Mouse (Mus musculus): ENCODE measurements around the gene Olfr690. TPM values are rescaled to one million over a fixed set of nuclear protein-coding genes. Genes with fewer than 3 reads are reported as not detected.

Gene Olfr690
- not detected for polyA plus RNA-seq (2014; fragmentation: Illumina TruSeq; extraction: RNeasy Lipid Tissue Mini Kit (QIAGEN cat#74804); ENCODE audit: low read depth, low replicate concordance)

GRCm38 (mm10) chr7:105334004-105334403, at the start of gene Olfr690:
TSS of gene Olfr690 (minus strand) at chr7:105334104.

GRCm38 (mm10) chr7:105374866-105375265, 41.0 kb upstream of the Olfr690 start, which contains the start of gene Gm5901:
TSS of gene Gm5901 (plus strand) at chr7:105375038.

GRCm38 (mm10) chr7:105367930-105368329, 34.0 kb upstream of the Olfr690 start, which contains the start of gene Olfr692:
TSS of gene Olfr692 (plus strand) at chr7:105368230.

GRCm38 (mm10) chr7:105342170-105342569, 8.3 kb upstream of the Olfr690 start, which contains the start of gene Olfr691:
TSS of gene Olfr691 (minus strand) at chr7:105342270.

GRCm38 (mm10) chr7:105310865-105311264, 23.0 kb downstream of the Olfr690 start, which contains the start of gene Olfr689:
TSS of gene Olfr689 (plus strand) at chr7:105311165.

GRCm38 (mm10) chr7:105287795-105288194, 46.1 kb downstream of the Olfr690 start, which contains the start of gene Olfr688:
TSS of gene Olfr688 (plus strand) at chr7:105288095.

Other genes starting within 250 kb of the Olfr690 start
- not detected for gene Olfr680-ps1, start 241.3 kb downstream of the Olfr690 start, polyA plus RNA-seq (2014; fragmentation: Illumina TruSeq; extraction: RNeasy Lipid Tissue Mini Kit (QIAGEN cat#74804); ENCODE audit: low read depth, low replicate concordance)
- gene Olfr681, start 217.3 kb downstream of the Olfr690 start, polyA plus RNA-seq (2014; fragmentation: Illumina TruSeq; extraction: RNeasy Lipid Tissue Mini Kit (QIAGEN cat#74804); ENCODE audit: low read depth, low replicate concordance), result not detected
- not detected for gene Olfr683, start 187.1 kb downstream of the Olfr690 start, polyA plus RNA-seq (2014; fragmentation: Illumina TruSeq; extraction: RNeasy Lipid Tissue Mini Kit (QIAGEN cat#74804); ENCODE audit: low read depth, low replicate concordance)
- not detected for gene Olfr684, start 170.5 kb downstream of the Olfr690 start, polyA plus RNA-seq (2014; fragmentation: Illumina TruSeq; extraction: RNeasy Lipid Tissue Mini Kit (QIAGEN cat#74804); ENCODE audit: low read depth, low replicate concordance)
- not detected for gene Olfr685, start 148.1 kb downstream of the Olfr690 start, polyA plus RNA-seq (2014; fragmentation: Illumina TruSeq; extraction: RNeasy Lipid Tissue Mini Kit (QIAGEN cat#74804); ENCODE audit: low read depth, low replicate concordance)
- gene Olfr686, start 126.6 kb downstream of the Olfr690 start, polyA plus RNA-seq (2014; fragmentation: Illumina TruSeq; extraction: RNeasy Lipid Tissue Mini Kit (QIAGEN cat#74804); ENCODE audit: low read depth, low replicate concordance), result not detected
- not detected for gene Olfr688, start 46.0 kb downstream of the Olfr690 start, polyA plus RNA-seq (2014; fragmentation: Illumina TruSeq; extraction: RNeasy Lipid Tissue Mini Kit (QIAGEN cat#74804); ENCODE audit: low read depth, low replicate concordance)
- not detected for gene Olfr689, start 22.9 kb downstream of the Olfr690 start, polyA plus RNA-seq (2014; fragmentation: Illumina TruSeq; extraction: RNeasy Lipid Tissue Mini Kit (QIAGEN cat#74804); ENCODE audit: low read depth, low replicate concordance)
- gene Olfr691, start 8.2 kb upstream of the Olfr690 start, polyA plus RNA-seq (2014; fragmentation: Illumina TruSeq; extraction: RNeasy Lipid Tissue Mini Kit (QIAGEN cat#74804); ENCODE audit: low read depth, low replicate concordance), result not detected
- not detected for gene Olfr692, start 34.1 kb upstream of the Olfr690 start, polyA plus RNA-seq (2014; fragmentation: Illumina TruSeq; extraction: RNeasy Lipid Tissue Mini Kit (QIAGEN cat#74804); ENCODE audit: low read depth, low replicate concordance)
- 4.3 TPM for gene Gm5901, start 40.9 kb upstream of the Olfr690 start, polyA plus RNA-seq (2014; fragmentation: Illumina TruSeq; extraction: RNeasy Lipid Tissue Mini Kit (QIAGEN cat#74804); ENCODE audit: low read depth, low replicate concordance)
- gene Fam160a2, start 66.0 kb upstream of the Olfr690 start, polyA plus RNA-seq (2014; fragmentation: Illumina TruSeq; extraction: RNeasy Lipid Tissue Mini Kit (QIAGEN cat#74804); ENCODE audit: low read depth, low replicate concordance), result 29.8 TPM
- 0.62 TPM for gene Cnga4, start 70.5 kb upstream of the Olfr690 start, polyA plus RNA-seq (2014; fragmentation: Illumina TruSeq; extraction: RNeasy Lipid Tissue Mini Kit (QIAGEN cat#74804); ENCODE audit: low read depth, low replicate concordance)
- 0.45 TPM for gene Cckbr, start 91.6 kb upstream of the Olfr690 start, polyA plus RNA-seq (2014; fragmentation: Illumina TruSeq; extraction: RNeasy Lipid Tissue Mini Kit (QIAGEN cat#74804); ENCODE audit: low read depth, low replicate concordance)
- 105 TPM for gene Cavin3, start 148.2 kb upstream of the Olfr690 start, polyA plus RNA-seq (2014; fragmentation: Illumina TruSeq; extraction: RNeasy Lipid Tissue Mini Kit (QIAGEN cat#74804); ENCODE audit: low read depth, low replicate concordance)
- 58.4 TPM for gene Smpd1, start 220.3 kb upstream of the Olfr690 start, polyA plus RNA-seq (2014; fragmentation: Illumina TruSeq; extraction: RNeasy Lipid Tissue Mini Kit (QIAGEN cat#74804); ENCODE audit: low read depth, low replicate concordance)
- gene Apbb1, start 247.5 kb upstream of the Olfr690 start, polyA plus RNA-seq (2014; fragmentation: Illumina TruSeq; extraction: RNeasy Lipid Tissue Mini Kit (QIAGEN cat#74804); ENCODE audit: low read depth, low replicate concordance), result 9.9 TPM

Measured in adipose tissue, adult 10 weeks (tissue).